Mouse (Mus musculus) retina, postnatal 7 days (tissue): ENCODE measurements around the gene Rreb1.

Source experiments
- DNase-seq: peaks from one replicate; pipeline ENCODE4 v3.0.0-alpha.2; 2012; ENCODE audit warnings: low read depth, low spot score

Rreb1 gene

GRCm38 (mm10) chr13:37912011-37912410 lies 133.8 kb downstream of the Rreb1 start:
- no peak for DNase-seq

- DNase-seq = no peak
Measured at GRCm38 (mm10) chr13:37912591-37913467, 134.6 kb downstream of the Rreb1 start.

- no peak for DNase-seq
Measured at GRCm38 (mm10) chr13:37913963-37914362, 135.8 kb downstream of the Rreb1 start.

- no peak for DNase-seq
Measured at GRCm38 (mm10) chr13:37918336-37919261, 140.4 kb downstream of the Rreb1 start.

GRCm38 (mm10) chr13:37919711-37920277 lies 141.6 kb downstream of the Rreb1 start:
- DNase-seq = no peak

- DNase-seq = no peak
Measured at GRCm38 (mm10) chr13:37920727-37921126, 142.5 kb downstream of the Rreb1 start.

- DNase-seq = no peak
Measured at GRCm38 (mm10) chr13:37923091-37923490, 144.9 kb downstream of the Rreb1 start.

GRCm38 (mm10) chr13:37923643-37924460 lies 145.7 kb downstream of the Rreb1 start:
- DNase-seq = no peak

GRCm38 (mm10) chr13:37924461-37924948 lies 146.3 kb downstream of the Rreb1 start:
- no peak for DNase-seq

- no peak for DNase-seq
Measured at GRCm38 (mm10) chr13:37926394-37926793, 148.2 kb downstream of the Rreb1 start.

- no peak for DNase-seq
Measured at GRCm38 (mm10) chr13:37929532-37929931, 151.3 kb downstream of the Rreb1 start.

- DNase-seq = no peak
Measured at GRCm38 (mm10) chr13:37930091-37930490, 151.9 kb downstream of the Rreb1 start.

GRCm38 (mm10) chr13:37930621-37931020 lies 152.4 kb downstream of the Rreb1 start:
- DNase-seq = no peak

GRCm38 (mm10) chr13:37931210-37931922 lies 153.2 kb downstream of the Rreb1 start:
- DNase-seq = no peak

GRCm38 (mm10) chr13:37934075-37934474 lies 155.9 kb downstream of the Rreb1 start:
- DNase-seq = no peak

- DNase-seq = no peak
Measured at GRCm38 (mm10) chr13:37934920-37935319, 156.7 kb downstream of the Rreb1 start.

GRCm38 (mm10) chr13:37936351-37936750 lies 158.2 kb downstream of the Rreb1 start:
- no peak for DNase-seq

- no peak for DNase-seq
Measured at GRCm38 (mm10) chr13:37940167-37940566, 162.0 kb downstream of the Rreb1 start.

GRCm38 (mm10) chr13:37940649-37941048 lies 162.4 kb downstream of the Rreb1 start:
- DNase-seq = no peak

- no peak for DNase-seq
Measured at GRCm38 (mm10) chr13:37941138-37941645, 163.0 kb downstream of the Rreb1 start.
